Mouse (Mus musculus) 3134 (cell line): ENCODE measurements at regions not wholly inside any gene's neighbourhood (a gene's known extent, or its start where the extent isn't known, plus 50 kb on each side); places are given as distances from the start of the nearest gene placed in this dataset.
"Not testable (repeated sequence)": the region's sequence is repeated elsewhere in the genome, so short reads cannot be mapped to it uniquely, and the experiment has no call there.

Source experiments
- DNase-seq: peaks from one replicate; pipeline ENCODE4 v3.0.0-alpha.2; 2011; ENCODE audit warnings: low spot score; ENCODE audit not compliant: insufficient read length; ENCODE audit errors: extremely low read depth

GRCm38 (mm10) chr12:77019148-77019547, 57.1 kb upstream of the Max start:
- not testable (repeated sequence) for DNase-seq

- DNase-seq, result no peak
These were observed 56.4 kb upstream of the Max start for GRCm38 (mm10) chr12:77018373-77018772.

- DNase-seq, result no peak
These were observed 52.9 kb upstream of the Max start for GRCm38 (mm10) chr12:77014908-77015307.
